Mouse (Mus musculus): ENCODE data around the gene E2f1.
A peak's percentile ranks its signal among the peaks of the same experiment; 100 is the strongest.

E2f1 gene

GRCm38 (mm10) chr2:154569836-154570286 is at the start of gene E2f1:
Gene E2f1, minus strand, starts transcription at chr2:154569892.
- DNase-seq (ENCODE audit: low spot score): peak; percentile 91

- no peak for DNase-seq (ENCODE audit: low spot score)
Measured at GRCm38 (mm10) chr2:154617061-154617460, 47.4 kb upstream of the E2f1 start.

GRCm38 (mm10) chr2:154615674-154616073 is 46.0 kb upstream of the E2f1 start:
- DNase-seq (ENCODE audit: low spot score): no peak

GRCm38 (mm10) chr2:154614841-154615576 is 45.3 kb upstream of the E2f1 start:
- DNase-seq (ENCODE audit: low spot score): no peak

- peak; percentile 86 for DNase-seq (ENCODE audit: low spot score)
Measured at GRCm38 (mm10) chr2:154613118-154614115, 43.7 kb upstream of the E2f1 start, which contains the start of the genes Zfp341 and 4930519P11Rik. Gene Zfp341, plus strand, starts transcription at chr2:154613297. Gene 4930519P11Rik, minus strand, starts transcription at chr2:154613437.

GRCm38 (mm10) chr2:154609050-154609767 is 39.5 kb upstream of the E2f1 start:
- no peak for DNase-seq (ENCODE audit: low spot score)

- no peak for DNase-seq (ENCODE audit: low spot score)
Measured at GRCm38 (mm10) chr2:154606965-154607364, 37.3 kb upstream of the E2f1 start.

- DNase-seq (ENCODE audit: low spot score): no peak
Measured at GRCm38 (mm10) chr2:154604156-154604555, 34.5 kb upstream of the E2f1 start.

- DNase-seq (ENCODE audit: low spot score): peak; percentile 98
Measured at GRCm38 (mm10) chr2:154603638-154604153, 34.0 kb upstream of the E2f1 start, which contains the start of gene Pxmp4. Gene Pxmp4, minus strand, starts transcription at chr2:154603708.

- no peak for DNase-seq (ENCODE audit: low spot score)
Measured at GRCm38 (mm10) chr2:154603007-154603637, 33.4 kb upstream of the E2f1 start.

- DNase-seq (ENCODE audit: low spot score): no peak
Measured at GRCm38 (mm10) chr2:154601324-154601723, 31.6 kb upstream of the E2f1 start.

GRCm38 (mm10) chr2:154600586-154600985 is 30.9 kb upstream of the E2f1 start:
- DNase-seq (ENCODE audit: low spot score): no peak

GRCm38 (mm10) chr2:154597399-154597798 is 27.7 kb upstream of the E2f1 start:
- DNase-seq (ENCODE audit: low spot score): no peak

- no peak for DNase-seq (ENCODE audit: low spot score)
Measured at GRCm38 (mm10) chr2:154595775-154596174, 26.1 kb upstream of the E2f1 start.

GRCm38 (mm10) chr2:154593025-154593424 is 23.3 kb upstream of the E2f1 start:
- no peak for DNase-seq (ENCODE audit: low spot score)

- DNase-seq (ENCODE audit: low spot score): no peak
Measured at GRCm38 (mm10) chr2:154591239-154591638, 21.5 kb upstream of the E2f1 start.

GRCm38 (mm10) chr2:154589051-154589450 is 19.4 kb upstream of the E2f1 start:
- no peak for DNase-seq (ENCODE audit: low spot score)

GRCm38 (mm10) chr2:154586405-154586804 is 16.7 kb upstream of the E2f1 start:
- no peak for DNase-seq (ENCODE audit: low spot score)

- DNase-seq (ENCODE audit: low spot score): no peak
Measured at GRCm38 (mm10) chr2:154584931-154585601, 15.4 kb upstream of the E2f1 start.

All from ovary, adult 18-20 months (tissue).